ENCODE assay signal across 10 mouse cellular contexts in genomic region chr1:133694876-133695275, GRCm38 (mm10). TPM values are rescaled to one million over a fixed set of nuclear protein-coding genes. Genes with fewer than 3 reads are reported as not detected.
DNase-seq lines count a peak whose midpoint lies in the region; ATAC-seq lines count a peak whose summit lies in the region.
"Had no signal": no experiment of that assay in that cellular context is flagged by ENCODE, and none has a peak within 500 bp of the region (broad histone marks: within the 10 kb centered on the region; RNA-seq: fewer than 3 reads in every experiment).

No protein-coding gene starts in this region.

- H3K27ac ChIP-seq in hindbrain, embryonic 10.5 days, result peak overlapping the region; percentile 76
- no peak overlapping the region for H3K27ac ChIP-seq in hindbrain, embryonic 14.5 days
- peak overlapping the region; percentile 65 for H3K27ac ChIP-seq in limb, embryonic 10.5 days

- no peaks in the 10 kb centered on the region for H3K27me3 ChIP-seq in hindbrain, embryonic 10.5 days (ENCODE audit: insufficient read depth, poor library complexity, severe bottlenecking)
- no peaks in the 10 kb centered on the region for H3K27me3 ChIP-seq in hindbrain, embryonic 14.5 days (ENCODE audit: control insufficient read depth, insufficient read depth, low read length)
- H3K27me3 ChIP-seq in limb, embryonic 10.5 days (ENCODE audit: low read depth, poor library complexity, severe bottlenecking), result no peaks in the 10 kb centered on the region

- H3K9me3 ChIP-seq in hindbrain, embryonic 10.5 days, result no peaks in the 10 kb centered on the region
- no peaks in the 10 kb centered on the region for H3K9me3 ChIP-seq in hindbrain, embryonic 14.5 days (ENCODE audit: control insufficient read depth, low read length)
- H3K9me3 ChIP-seq in limb, embryonic 10.5 days (replicated peaks), result no peaks in the 10 kb centered on the region

- no peak overlapping the region for H3K4me2 ChIP-seq in hindbrain, embryonic 14.5 days (replicated peaks)

- peaks cover 41% of the 10 kb centered on the region for H3K4me1 ChIP-seq in hindbrain, embryonic 10.5 days (replicated peaks)
- H3K4me1 ChIP-seq in hindbrain, embryonic 14.5 days (replicated peaks; ENCODE audit: control insufficient read depth, insufficient read depth, low read length), result 0 out of 2 replicates have a peak, but pooled peaks cover 5% of the 10 kb centered on the region
- peaks cover 38% of the 10 kb centered on the region for H3K4me1 ChIP-seq in limb, embryonic 10.5 days

- WGBS in hindbrain, embryonic 10.5 days, result 83% methylated on average over 1 of the region's 1 CpGs
- 95% methylated on average over 1 of the region's 1 CpGs for WGBS in hindbrain, embryonic 14.5 days
- 93% methylated on average over 1 of the region's 1 CpGs for WGBS in limb, embryonic 10.5 days

- no peak overlapping the region for H3K4me3 ChIP-seq in hindbrain, embryonic 10.5 days
- no peak overlapping the region for H3K4me3 ChIP-seq in hindbrain, embryonic 14.5 days (replicated peaks; ENCODE audit: low read length)
- H3K4me3 ChIP-seq in limb, embryonic 10.5 days, result no peak overlapping the region

- no peak for ATAC-seq in hindbrain, embryonic 14.5 days (ENCODE audit: low FRiP score)

- H3K36me3 ChIP-seq in hindbrain, embryonic 10.5 days, result no peaks in the 10 kb centered on the region
- H3K36me3 ChIP-seq in hindbrain, embryonic 14.5 days (replicated peaks; ENCODE audit: control insufficient read depth, insufficient read depth), result no peaks in the 10 kb centered on the region
- H3K36me3 ChIP-seq in limb, embryonic 10.5 days, result no peaks in the 10 kb centered on the region

- no peak overlapping the region for H3K9ac ChIP-seq in hindbrain, embryonic 14.5 days

- DNase-seq in hindbrain, embryonic 10.5 days (ENCODE audit: low spot score), result no peak
- DNase-seq in hindbrain, embryonic 14.5 days (ENCODE audit: low spot score), result no peak
- peak; percentile 40 to 62 for DNase-seq in heart, adult 9 months (ENCODE audit: low spot score in 2 of 2)
- DNase-seq in limb, embryonic 10.5 days (ENCODE audit: low spot score), result no peak
- peak; percentile 59 to 75 for DNase-seq in spleen, adult 18-20 months
- DNase-seq in urinary bladder, postnatal 36 days (ENCODE audit: low spot score in 2 of 2), result no peak
- no peak for DNase-seq in left cerebral cortex, adult 8-10 months (ENCODE audit: low spot score in 2 of 2)
- no peak for DNase-seq in layer of hippocampus, adult 11-12 months (ENCODE audit: low spot score)
- DNase-seq: cerebellum, postnatal 10 days; right cerebral cortex, postnatal 14 days had no signal

RNA-seq across cellular contexts. Expression of gene Lax1, which starts 5.0 kb away (rescaled TPM):
- polyA plus RNA-seq in hindbrain, embryonic 10.5 days (2016; fragmentation: Nextera tagmentation; extraction: Ambion mirVana), result 0.25 TPM in 1 of 2 replicates, not detected in the other
- polyA plus RNA-seq in hindbrain, embryonic 14.5 days (2014; fragmentation: Nextera tagmentation; extraction: Ambion mirVana), result 0.13 TPM in 1 of 2 replicates, not detected in the other
- polyA plus RNA-seq in limb, embryonic 10.5 days (2016; fragmentation: Nextera tagmentation; extraction: Ambion mirVana), result 0.62 and 0.75 TPM in 2 replicates
- total RNA-seq in left cerebral cortex, adult 8-10 months (2022), result under 1 TPM in 2 of 4 experiments, not detected in 2; 0.15 to 0.37 TPM

RNA-seq across cellular contexts. Expression of gene Gm38394, which starts 33.8 kb away (rescaled TPM):
- polyA plus RNA-seq in hindbrain, embryonic 10.5 days (2016; fragmentation: Nextera tagmentation; extraction: Ambion mirVana), result 3.9 and 4.7 TPM in 2 replicates
- 5.3 and 5.6 TPM in 2 replicates for polyA plus RNA-seq in hindbrain, embryonic 14.5 days (2014; fragmentation: Nextera tagmentation; extraction: Ambion mirVana)
- polyA plus RNA-seq in limb, embryonic 10.5 days (2016; fragmentation: Nextera tagmentation; extraction: Ambion mirVana), result 5.0 and 6.2 TPM in 2 replicates
- total RNA-seq in left cerebral cortex, adult 8-10 months (2022), result 10 to 100 TPM; 22.9 to 26.3 (median 25.1) TPM

RNA-seq across cellular contexts. Expression of gene Zbed6, which starts 34.2 kb away (rescaled TPM):
- not detected in 2 replicates for polyA plus RNA-seq in hindbrain, embryonic 10.5 days (2016; fragmentation: Nextera tagmentation; extraction: Ambion mirVana)
- polyA plus RNA-seq in hindbrain, embryonic 14.5 days (2014; fragmentation: Nextera tagmentation; extraction: Ambion mirVana), result not detected in 2 replicates
- not detected in 2 replicates for polyA plus RNA-seq in limb, embryonic 10.5 days (2016; fragmentation: Nextera tagmentation; extraction: Ambion mirVana)
- total RNA-seq in left cerebral cortex, adult 8-10 months (2022), result 1 to 10 TPM; 7.0 to 9.4 (median 7.3) TPM

Comparison
In these comparisons a context has a peak if more than half of its experiments do, and no peak if none do; other contexts are left out.
1. DNase-seq: peak in heart, adult 9 months (2 of 2) and spleen, adult 18-20 months (2 of 2); none in hindbrain, embryonic 10.5 days (single experiment), hindbrain, embryonic 14.5 days (single experiment), limb, embryonic 10.5 days (single experiment), urinary bladder, postnatal 36 days (0 of 2), left cerebral cortex, adult 8-10 months (0 of 2) and layer of hippocampus, adult 11-12 months (single experiment).